Mouse (Mus musculus) CH12.LX (cell line): Measurements from ENCODE around the gene Arih2. TPM values are rescaled to one million over a fixed set of nuclear protein-coding genes. Genes with fewer than 3 reads are reported as not detected.

Experiments
- DNase-seq: peaks from one replicate; pipeline ENCODE4 v3.0.0-alpha.2; 2013; ENCODE audit errors: extremely low read depth
- H3K27ac ChIP-seq: 2 replicates; pipeline ENCODE4 v1.5.1; 2012; ENCODE audit warnings: low read depth, mild to moderate bottlenecking, control low read depth, moderate library complexity; ENCODE audit not compliant: insufficient read depth
- H3K27me3 ChIP-seq: replicated peaks from 2 replicates; pipeline ENCODE3; 2012; ENCODE audit warnings: inconsistent platforms
- H3K36me3 ChIP-seq, 2 experiments: replicated peaks in 1 of 2; 2 replicates each; pipeline versions ENCODE3 to v1.6.1; 2012; ENCODE audit warnings: inconsistent platforms in 1 of 2, low read length in 1 of 2, mild to moderate bottlenecking in 1 of 2, mixed read lengths in 1 of 2, moderate library complexity in 1 of 2; ENCODE audit not compliant: control insufficient read depth in 1 of 2, insufficient read depth in 1 of 2
- H3K4me1 ChIP-seq, 2 experiments: 2 replicates each; pipeline ENCODE4 v1.6.1; 2012; ENCODE audit warnings: inconsistent platforms in 1 of 2, moderate library complexity in 1 of 2; ENCODE audit not compliant: insufficient read depth in 2 of 2, control insufficient read depth in 1 of 2
- H3K4me2 ChIP-seq: 2 replicates; pipeline ENCODE4 v1.6.1; 2012; ENCODE audit warnings: low read depth, mild to moderate bottlenecking, control low read depth; ENCODE audit not compliant: poor library complexity, insufficient read depth, severe bottlenecking
- H3K4me3 ChIP-seq, 3 experiments: fragments of 150-350 bp in 1 of 3; sonication (generic) in 1 of 3; replicated peaks in 1 of 3; 2 replicates each; pipeline versions ENCODE3 to v1.5.1; 2011 to 2012; ENCODE audit warnings: low read depth in 2 of 3, low read length in 2 of 3, mild to moderate bottlenecking in 2 of 3, moderate library complexity in 2 of 3, control low read depth in 1 of 3, improper control_type of control experiment in 1 of 3, inconsistent platforms in 1 of 3, mixed read lengths in 1 of 3; ENCODE audit not compliant: poor library complexity in 1 of 3
- H3K79me2 ChIP-seq: replicated peaks from 2 replicates; pipeline ENCODE4 v1.6.1; 2012; ENCODE audit warnings: mild to moderate bottlenecking, moderate library complexity; ENCODE audit not compliant: control insufficient read depth, poor library complexity, insufficient read depth, severe bottlenecking; ENCODE audit errors: extremely low read depth
- H3K9ac ChIP-seq: 2 replicates; pipeline ENCODE4 v1.6.1; 2012; ENCODE audit warnings: low read depth, mild to moderate bottlenecking, control low read depth, moderate library complexity; ENCODE audit not compliant: insufficient read depth
- H3K9me3 ChIP-seq: replicated peaks from 2 replicates; pipeline ENCODE3; 2012; ENCODE audit warnings: low read length, inconsistent platforms, mixed read lengths
- BHLHE40 ChIP-seq: IDR thresholded peaks from 2 replicates; pipeline ENCODE4 v1.6.1; 2011; ENCODE audit warnings: mild to moderate bottlenecking, low read depth, low read length, improper control_type of control experiment
- CHD2 ChIP-seq: IDR thresholded peaks from 2 replicates; pipeline ENCODE4 v1.6.1; 2011; ENCODE audit warnings: low read length, improper control_type of control experiment
- E2F4 ChIP-seq: IDR thresholded peaks from 2 replicates; pipeline ENCODE4 v1.6.1; 2011; ENCODE audit warnings: low read depth, low read length, improper control_type of control experiment; ENCODE audit not compliant: insufficient replicate concordance
- GABPA ChIP-seq: IDR thresholded peaks from 2 replicates; pipeline ENCODE4 v1.6.1; 2012; ENCODE audit warnings: low read depth, low read length, improper control_type of control experiment, inconsistent platforms; ENCODE audit not compliant: insufficient replicate concordance
- IRF4 ChIP-seq: IDR thresholded peaks from 2 replicates; pipeline ENCODE4 v1.6.1; 2014; ENCODE audit warnings: low read depth, mild to moderate bottlenecking, inconsistent platforms, low read length, improper control_type of control experiment
- JUN ChIP-seq: IDR thresholded peaks from 2 replicates; pipeline ENCODE4 v1.6.1; 2011; ENCODE audit warnings: low read depth, mild to moderate bottlenecking, low read length, improper control_type of control experiment, moderate library complexity; ENCODE audit not compliant: insufficient read depth
- JUND ChIP-seq: conservative IDR thresholded peaks from 2 replicates; pipeline ENCODE4 v1.6.1; 2011; ENCODE audit warnings: low read depth, low read length, improper control_type of control experiment
- KAT2A ChIP-seq: IDR thresholded peaks from 2 replicates; pipeline ENCODE4 v1.6.1; 2012; ENCODE audit warnings: low read length, improper control_type of control experiment, inconsistent platforms; ENCODE audit not compliant: insufficient replicate concordance
- MAFK ChIP-seq: IDR thresholded peaks from 2 replicates; pipeline ENCODE4 v1.6.1; 2011; ENCODE audit warnings: low read length, improper control_type of control experiment; ENCODE audit not compliant: insufficient replicate concordance
- MAX ChIP-seq: IDR thresholded peaks from 2 replicates; pipeline ENCODE4 v1.6.1; 2011; ENCODE audit warnings: low read length, improper control_type of control experiment
- MEF2A ChIP-seq: IDR thresholded peaks from 2 replicates; pipeline ENCODE4 v1.6.1; 2014; ENCODE audit warnings: low read depth, mild to moderate bottlenecking, inconsistent platforms, low read length, improper control_type of control experiment, borderline replicate concordance
- MXI1 ChIP-seq: IDR thresholded peaks from 2 replicates; pipeline ENCODE4 v1.6.1; 2011; ENCODE audit warnings: mild to moderate bottlenecking, low read depth, low read length, improper control_type of control experiment
- NELFE ChIP-seq: IDR thresholded peaks from 2 replicates; pipeline ENCODE4 v1.6.1; 2011; ENCODE audit warnings: low read depth, low read length, improper control_type of control experiment
- NRF1 ChIP-seq: IDR thresholded peaks from 2 replicates; pipeline ENCODE4 v1.6.1; 2014; ENCODE audit warnings: low read depth, mild to moderate bottlenecking, inconsistent platforms, low read length, improper control_type of control experiment, moderate library complexity
- PAX5 ChIP-seq: IDR thresholded peaks from 2 replicates; pipeline ENCODE4 v1.6.1; 2012; ENCODE audit warnings: low read length, inconsistent platforms, mixed read lengths
- POLR2A ChIP-seq: IDR thresholded peaks from 2 replicates; pipeline ENCODE4 v1.6.1; 2011; ENCODE audit warnings: low read depth, mild to moderate bottlenecking, improper control_type of control experiment, low read length
- POLR2AphosphoS2 ChIP-seq: IDR thresholded peaks from 2 replicates; pipeline ENCODE4 v1.6.1; 2011; ENCODE audit warnings: low read depth, low read length, improper control_type of control experiment
- RAD21 ChIP-seq: IDR thresholded peaks from 2 replicates; pipeline ENCODE4 v1.6.1; 2011; ENCODE audit warnings: low read depth, mild to moderate bottlenecking, low read length, improper control_type of control experiment, moderate library complexity
- TBP ChIP-seq: conservative IDR thresholded peaks from 2 replicates; pipeline ENCODE4 v1.6.1; 2011; ENCODE audit warnings: low read depth, low read length, improper control_type of control experiment
- UBTF ChIP-seq: IDR thresholded peaks from 2 replicates; pipeline ENCODE4 v1.6.1; 2012; ENCODE audit warnings: low read depth, mild to moderate bottlenecking, inconsistent platforms, low read length, improper control_type of control experiment, moderate library complexity
- USF2 ChIP-seq: conservative IDR thresholded peaks from 2 replicates; pipeline ENCODE4 v1.6.1; 2011; ENCODE audit warnings: low read depth, low read length, improper control_type of control experiment
- dilution Hi-C: fragments of 300-500 bp; cut with MboI; formaldehyde crosslinking; loops from 2 replicates; pipeline ENCODE4 v1.14.3; 2020; ENCODE audit warnings: low sequenced_read_pairs; ENCODE audit not compliant: extremely low pct_unique_long_range_greater_than_20kb, extremely low pct_ligation_motif_present
- in situ Hi-C: fragments of 300-500 bp; cut with MboI; formaldehyde crosslinking; loops from 3 replicates; pipeline ENCODE4 v1.14.3; 2019; ENCODE audit warnings: low sequenced_read_pairs, low pct_ligation_motif_present, low pct_unique_long_range_greater_than_20kb, mixed read lengths
- polyA plus RNA-seq: library from polyadenylated mRNA; unstranded; fragments of >175 nt; gene quantifications from 2 replicates; pipeline ENCODE4 v1.2.1, GENCODE M21; 2012; ENCODE audit warnings: low read depth; ENCODE audit not compliant: insufficient read length
- total RNA-seq, 2 experiments: library from RNA; depleted of rRNA; stranded (reverse); fragments of 300-350 nt in 1 of 2; fragments of >200 nt in 1 of 2; gene quantifications; 2 replicates each; pipeline ENCODE4 v1.2.3; 2012 to 2014

Arih2 gene
- total and polyA plus RNA-seq, 3 experiments = 29.0 to 35.3 (median 33.5) TPM

DNA sequence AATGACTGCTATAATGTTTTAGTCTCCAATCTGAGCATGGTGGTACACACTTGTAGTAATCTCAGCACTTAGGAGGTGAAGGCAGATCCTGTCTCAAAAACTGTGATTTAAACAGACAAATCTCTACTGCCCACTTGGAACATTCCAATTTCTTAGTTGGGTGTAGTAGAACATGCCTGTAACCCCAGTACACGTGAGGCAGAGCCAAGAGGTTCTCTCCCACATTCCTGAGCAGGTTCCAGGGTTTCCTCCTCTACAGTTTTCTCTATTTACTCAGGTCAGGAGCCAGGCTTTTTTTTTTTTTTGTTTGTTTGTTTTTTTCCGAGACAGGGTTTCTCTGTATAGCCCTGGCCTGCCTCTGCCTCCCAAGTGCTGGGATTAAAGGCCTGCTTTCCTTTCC is 49.2 kb downstream of the Arih2 start:
- no peak overlapping the region for H3K4me2 ChIP-seq
- no peak for DNase-seq
- H3K4me1 ChIP-seq = peaks cover 0 to 14% of the 10 kb centered on the region in 2 experiments; a peak in 2 of 4 replicates
- H3K27ac ChIP-seq = no peak overlapping the region
- in situ Hi-C loops = no loop called here
- no peak for TF ChIP-seq KAT2A
- no peak for TF ChIP-seq BHLHE40
- no peak for TF ChIP-seq POLR2A
- no peak for TF ChIP-seq UBTF
- no peak for TF ChIP-seq USF2
- TF ChIP-seq MAFK = no peak
- TF ChIP-seq RAD21 = no peak
- no peak for TF ChIP-seq CHD2
- TF ChIP-seq NRF1 = no peak
- no peak for TF ChIP-seq MAX
- TF ChIP-seq NELFE = no peak
- TF ChIP-seq MXI1 = no peak
- TF ChIP-seq E2F4 = no peak
- no peak for TF ChIP-seq PAX5
- no peak for TF ChIP-seq POLR2AphosphoS2
- TF ChIP-seq JUND = no peak
- TF ChIP-seq IRF4 = no peak
- no peak for TF ChIP-seq MEF2A
- TF ChIP-seq GABPA = no peak
- H3K36me3 ChIP-seq = peaks cover 16 to 34% of the 10 kb centered on the region in 2 experiments
- no peaks in the 10 kb centered on the region for H3K9me3 ChIP-seq
- no peak overlapping the region for H3K4me3 ChIP-seq
- dilution Hi-C loops = no loop called here
- no peaks in the 10 kb centered on the region for H3K27me3 ChIP-seq
- H3K79me2 ChIP-seq = no peaks in the 10 kb centered on the region
- H3K9ac ChIP-seq = no peak overlapping the region

DNA sequence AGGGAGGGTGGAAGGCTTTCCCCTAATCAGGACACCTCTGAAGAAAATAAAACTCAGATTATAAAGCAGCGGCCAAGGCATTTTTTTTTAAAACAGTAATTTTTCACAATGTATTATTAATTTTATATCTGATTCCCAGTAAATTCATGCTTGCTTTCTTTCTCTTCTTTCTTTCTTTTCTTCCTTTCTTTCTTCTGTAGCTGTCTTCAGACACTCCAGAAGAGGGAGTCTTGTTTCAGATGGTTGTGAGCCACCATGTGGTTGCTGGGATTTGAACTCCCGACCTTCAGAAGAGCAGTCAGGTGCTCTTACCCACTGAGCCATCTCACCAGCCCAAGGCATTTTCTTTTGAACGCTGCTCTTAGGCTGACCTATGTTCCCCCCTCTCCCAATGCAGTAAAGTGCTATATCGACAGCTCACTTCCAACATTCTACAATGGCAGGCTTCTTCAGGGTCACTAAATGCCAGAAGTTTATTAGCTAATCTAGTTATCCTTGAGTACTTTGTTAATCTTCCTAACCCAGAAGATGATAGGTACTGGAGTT is 50.1 kb downstream of the Arih2 start:
- DNase-seq = no peak
- Histone ChIP-seq H3K79me2 (no peaks in the 10 kb centered on the region), H3K4me2 (no peak overlapping the region), H3K4me3 (no peak overlapping the region), H3K9me3 (no peaks in the 10 kb centered on the region), H3K36me3 (peaks cover 9 to 35% of the 10 kb centered on the region in 2 experiments), H3K4me1 (peaks cover 0 to 19% of the 10 kb centered on the region in 2 experiments; a peak in 2 of 4 replicates), H3K9ac (no peak overlapping the region), H3K27me3 (no peaks in the 10 kb centered on the region), H3K27ac (no peak overlapping the region)
- dilution Hi-C loops = no loop called here
- TF ChIP-seq JUN (no peak), TBP (peak; percentile 78; the same call in 1 of the 2 replicates)
- in situ Hi-C loops = no loop called here
